Mouse (Mus musculus): ENCODE data around the gene Eml6. TPM values are rescaled to one million over a fixed set of nuclear protein-coding genes. Genes with fewer than 3 reads are reported as not detected.

The Eml6 gene
- polyA plus RNA-seq, 1 experiment: 0.19 TPM

DNA sequence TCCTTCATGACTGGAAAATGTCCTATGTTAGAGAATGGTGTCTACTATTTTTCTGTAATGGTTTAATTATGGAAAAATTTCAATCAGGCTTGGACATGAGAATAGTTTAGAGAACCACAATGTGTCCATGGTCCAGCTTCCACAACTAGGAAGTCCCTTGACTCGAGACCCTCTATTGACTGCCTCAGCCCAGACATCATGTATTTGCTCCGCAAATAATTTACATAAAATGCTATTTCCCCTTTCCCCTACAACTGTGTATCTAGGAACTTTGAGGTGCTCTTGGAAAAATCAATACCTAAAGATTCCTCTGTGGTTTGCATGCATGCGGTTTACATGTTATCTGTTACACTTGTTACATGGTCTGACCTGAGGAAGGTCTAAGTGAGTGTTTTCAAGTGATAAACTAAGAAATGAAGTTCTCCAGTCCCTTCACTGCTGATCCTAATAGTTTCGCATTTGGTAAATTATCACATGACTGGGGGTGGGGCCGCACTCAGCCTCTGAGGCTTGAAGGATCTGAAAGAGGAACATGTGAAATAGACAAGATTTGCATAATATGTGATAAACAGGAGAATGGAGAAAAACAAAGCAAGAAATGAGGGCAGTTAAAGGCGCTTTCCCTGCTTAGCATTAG is 239.1 kb downstream of the Eml6 start:
- no peak for TF ChIP-seq CEBPB (IDR thresholded peaks at IDR 0.05; ENCODE audit: low read depth)
- no peak for TF ChIP-seq MAX (IDR thresholded peaks at IDR 0.05)
- TF ChIP-seq USF1 (IDR thresholded peaks at IDR 0.05; ENCODE audit: low read depth): no peak
- TF ChIP-seq MYOG (IDR thresholded peaks at IDR 0.05; ENCODE audit: control insufficient read depth, extremely low read depth, insufficient read length): no peak
- TF ChIP-seq CTCF (IDR thresholded peaks at IDR 0.05; ENCODE audit: control insufficient read depth, insufficient read depth, insufficient read length): no peak
- no peak for TF ChIP-seq FOSL1 (IDR thresholded peaks at IDR 0.05; ENCODE audit: insufficient read depth, low read length, poor library complexity, severe bottlenecking)
- no peak for TF ChIP-seq MYOD1 (IDR thresholded peaks at IDR 0.05; ENCODE audit: control insufficient read depth, insufficient read length, low read depth)
- Histone ChIP-seq H3K27me3 (ENCODE audit: control insufficient read depth, insufficient read depth, insufficient read length) (no peaks in the 10 kb centered on the region), H3K36me3 (ENCODE audit: control insufficient read depth, insufficient read depth) (no peaks in the 10 kb centered on the region), H3ac (ENCODE audit: control insufficient read depth, insufficient read length, low read depth) (no peak overlapping the region), H3K79me3 (ENCODE audit: low read depth) (no peaks in the 10 kb centered on the region), H3K4me3 (ENCODE audit: insufficient read depth, poor library complexity, severe bottlenecking) (no peak overlapping the region), H3K79me2 (ENCODE audit: control insufficient read depth, insufficient read depth) (no peaks in the 10 kb centered on the region)

DNA sequence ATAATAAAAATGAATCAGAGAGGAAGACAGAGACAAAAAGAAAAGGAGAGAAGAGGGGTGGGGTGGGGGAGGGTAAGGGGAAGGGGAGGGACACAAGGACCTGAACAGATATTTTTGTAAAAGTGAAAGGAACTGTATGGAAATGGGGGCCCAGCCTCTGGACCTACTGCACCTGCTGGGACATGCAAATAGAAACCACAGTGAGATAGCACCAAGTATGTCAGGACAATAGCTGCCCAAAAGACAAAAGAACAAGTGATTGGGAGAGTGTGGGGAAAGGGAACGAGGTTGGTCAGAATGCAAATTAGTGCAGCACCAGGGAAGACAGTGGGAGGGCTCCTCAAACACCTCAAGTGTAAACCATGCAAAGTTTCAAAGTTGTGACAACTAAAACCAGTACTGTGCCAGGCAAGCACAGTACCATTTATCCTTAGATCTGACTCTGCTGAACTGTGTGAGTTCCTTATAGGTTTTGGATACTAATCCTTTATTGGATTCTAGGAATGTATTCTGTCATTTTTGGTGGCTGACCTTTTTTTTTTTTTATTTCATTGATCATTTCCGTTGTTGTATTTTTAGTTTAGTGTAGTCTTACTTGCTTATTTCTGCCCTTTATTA is 246.3 kb downstream of the Eml6 start:
- no peak overlapping the region for H3K4me3 ChIP-seq (ENCODE audit: insufficient read depth, poor library complexity, severe bottlenecking)
- no peak for TF ChIP-seq CTCF (IDR thresholded peaks at IDR 0.05; ENCODE audit: control insufficient read depth, insufficient read depth, insufficient read length)
- TF ChIP-seq FOSL1 (IDR thresholded peaks at IDR 0.05; ENCODE audit: insufficient read depth, low read length, poor library complexity, severe bottlenecking): no peak
- no peak for TF ChIP-seq MAX (IDR thresholded peaks at IDR 0.05)
- no peak for TF ChIP-seq MYOD1 (IDR thresholded peaks at IDR 0.05; ENCODE audit: control insufficient read depth, insufficient read length, low read depth)
- TF ChIP-seq CEBPB (IDR thresholded peaks at IDR 0.05; ENCODE audit: low read depth): no peak
- TF ChIP-seq USF1 (IDR thresholded peaks at IDR 0.05; ENCODE audit: low read depth): no peak
- TF ChIP-seq MYOG (IDR thresholded peaks at IDR 0.05; ENCODE audit: control insufficient read depth, extremely low read depth, insufficient read length): no peak
- H3K79me2 ChIP-seq (ENCODE audit: control insufficient read depth, insufficient read depth): no peaks in the 10 kb centered on the region
- H3K79me3 ChIP-seq (ENCODE audit: low read depth): no peaks in the 10 kb centered on the region
- no peak overlapping the region for H3ac ChIP-seq (ENCODE audit: control insufficient read depth, insufficient read length, low read depth)
- no peaks in the 10 kb centered on the region for H3K36me3 ChIP-seq (ENCODE audit: control insufficient read depth, insufficient read depth)
- no peaks in the 10 kb centered on the region for H3K27me3 ChIP-seq (ENCODE audit: control insufficient read depth, insufficient read depth, insufficient read length)

DNA sequence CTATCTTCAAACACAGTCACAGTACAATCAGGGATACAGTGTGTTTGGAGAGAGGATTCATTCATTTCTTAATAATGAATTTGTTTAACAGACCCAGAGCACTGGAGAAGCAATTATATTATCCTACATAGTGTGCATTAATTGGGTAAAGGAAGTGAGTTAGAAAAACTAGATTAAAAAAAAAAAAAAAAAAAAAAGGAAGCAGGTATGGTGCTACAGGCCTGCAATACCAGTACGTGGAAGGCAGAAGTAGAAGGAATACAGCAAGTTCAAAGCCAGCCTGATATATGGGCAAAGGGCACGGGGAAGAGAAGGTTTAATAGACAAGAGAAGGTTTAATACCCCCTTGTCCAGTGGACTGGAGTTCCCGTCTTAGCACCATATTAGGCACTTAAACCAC is 246.9 kb downstream of the Eml6 start:
- Histone ChIP-seq H3K79me2 (ENCODE audit: control insufficient read depth, insufficient read depth) (no peaks in the 10 kb centered on the region), H3K27me3 (ENCODE audit: control insufficient read depth, insufficient read depth, insufficient read length) (no peaks in the 10 kb centered on the region), H3K79me3 (ENCODE audit: low read depth) (no peaks in the 10 kb centered on the region), H3ac (ENCODE audit: control insufficient read depth, insufficient read length, low read depth) (no peak overlapping the region), H3K4me3 (ENCODE audit: insufficient read depth, poor library complexity, severe bottlenecking) (no peak overlapping the region), H3K36me3 (ENCODE audit: control insufficient read depth, insufficient read depth) (no peaks in the 10 kb centered on the region)
- no peak for TF ChIP-seq CTCF (IDR thresholded peaks at IDR 0.05; ENCODE audit: control insufficient read depth, insufficient read depth, insufficient read length)
- no peak for TF ChIP-seq MYOG (IDR thresholded peaks at IDR 0.05; ENCODE audit: control insufficient read depth, extremely low read depth, insufficient read length)
- no peak for TF ChIP-seq MAX (IDR thresholded peaks at IDR 0.05)
- no peak for TF ChIP-seq USF1 (IDR thresholded peaks at IDR 0.05; ENCODE audit: low read depth)
- no peak for TF ChIP-seq CEBPB (IDR thresholded peaks at IDR 0.05; ENCODE audit: low read depth)
- TF ChIP-seq FOSL1 (IDR thresholded peaks at IDR 0.05; ENCODE audit: insufficient read depth, low read length, poor library complexity, severe bottlenecking): no peak
- TF ChIP-seq MYOD1 (IDR thresholded peaks at IDR 0.05; ENCODE audit: control insufficient read depth, insufficient read length, low read depth): no peak

DNA sequence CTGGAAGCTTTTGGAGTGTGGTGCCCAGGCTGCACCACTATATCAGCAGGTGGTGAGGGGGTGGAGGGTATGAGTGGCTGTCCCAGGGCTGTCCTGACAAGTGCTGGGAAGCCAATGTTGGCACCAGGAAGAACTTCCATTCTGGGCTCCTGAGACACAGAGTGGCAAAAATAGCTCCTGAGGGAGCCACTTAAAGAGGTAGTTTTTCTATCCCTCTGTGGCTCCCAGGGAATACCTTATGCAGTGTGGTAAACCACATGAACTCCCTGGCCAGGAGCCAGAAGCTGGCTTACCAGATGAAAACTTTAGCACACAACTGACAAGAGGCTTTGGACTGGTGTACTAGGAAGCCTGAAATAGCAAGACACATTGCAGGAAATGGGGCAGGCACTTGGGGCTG is 247.9 kb downstream of the Eml6 start:
- no peaks in the 10 kb centered on the region for H3K36me3 ChIP-seq (ENCODE audit: control insufficient read depth, insufficient read depth)
- no peak overlapping the region for H3ac ChIP-seq (ENCODE audit: control insufficient read depth, insufficient read length, low read depth)
- H3K4me3 ChIP-seq (ENCODE audit: insufficient read depth, poor library complexity, severe bottlenecking): no peak overlapping the region
- no peaks in the 10 kb centered on the region for H3K79me3 ChIP-seq (ENCODE audit: low read depth)
- H3K79me2 ChIP-seq (ENCODE audit: control insufficient read depth, insufficient read depth): no peaks in the 10 kb centered on the region
- TF ChIP-seq MYOD1 (IDR thresholded peaks at IDR 0.05; ENCODE audit: control insufficient read depth, insufficient read length, low read depth) (no peak), FOSL1 (IDR thresholded peaks at IDR 0.05; ENCODE audit: insufficient read depth, low read length, poor library complexity, severe bottlenecking) (no peak), CTCF (IDR thresholded peaks at IDR 0.05; ENCODE audit: control insufficient read depth, insufficient read depth, insufficient read length) (no peak), USF1 (IDR thresholded peaks at IDR 0.05; ENCODE audit: low read depth) (no peak), CEBPB (IDR thresholded peaks at IDR 0.05; ENCODE audit: low read depth) (no peak), MYOG (IDR thresholded peaks at IDR 0.05; ENCODE audit: control insufficient read depth, extremely low read depth, insufficient read length) (no peak), MAX (IDR thresholded peaks at IDR 0.05) (no peak)
- no peaks in the 10 kb centered on the region for H3K27me3 ChIP-seq (ENCODE audit: control insufficient read depth, insufficient read depth, insufficient read length)

DNA sequence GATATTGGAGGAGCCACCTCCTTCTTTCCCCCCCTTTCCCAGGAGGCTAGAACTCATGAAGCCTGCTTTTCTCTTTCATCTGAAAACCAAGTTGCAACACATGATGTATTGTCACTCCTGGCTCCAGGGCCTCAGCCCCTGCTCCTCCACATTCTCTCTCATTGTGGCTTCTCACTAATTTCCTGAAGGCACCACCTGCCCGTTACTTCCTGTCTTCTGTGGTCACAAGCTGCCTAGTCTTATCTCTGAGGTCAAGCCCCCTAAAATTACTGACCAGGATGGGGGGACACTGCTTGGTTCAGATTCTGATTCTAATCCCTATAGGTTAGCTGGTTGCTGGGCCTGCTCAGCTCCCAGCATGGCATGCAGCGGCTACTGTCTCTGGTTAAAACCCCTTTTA is 251.1 kb downstream of the Eml6 start:
- H3ac ChIP-seq (ENCODE audit: control insufficient read depth, insufficient read length, low read depth): no peak overlapping the region
- no peaks in the 10 kb centered on the region for H3K27me3 ChIP-seq (ENCODE audit: control insufficient read depth, insufficient read depth, insufficient read length)
- H3K79me2 ChIP-seq (ENCODE audit: control insufficient read depth, insufficient read depth): no peaks in the 10 kb centered on the region

More for the DNA sequence above, 251.1 kb downstream of the Eml6 start:
- no peaks in the 10 kb centered on the region for H3K36me3 ChIP-seq (ENCODE audit: control insufficient read depth, insufficient read depth)
- no peaks in the 10 kb centered on the region for H3K79me3 ChIP-seq (ENCODE audit: low read depth)
- TF ChIP-seq FOSL1 (IDR thresholded peaks at IDR 0.05; ENCODE audit: insufficient read depth, low read length, poor library complexity, severe bottlenecking): no peak
- TF ChIP-seq MYOD1 (IDR thresholded peaks at IDR 0.05; ENCODE audit: control insufficient read depth, insufficient read length, low read depth): no peak
- TF ChIP-seq MYOG (IDR thresholded peaks at IDR 0.05; ENCODE audit: control insufficient read depth, extremely low read depth, insufficient read length): no peak
- TF ChIP-seq MAX (IDR thresholded peaks at IDR 0.05): no peak
- TF ChIP-seq USF1 (IDR thresholded peaks at IDR 0.05; ENCODE audit: low read depth): no peak
- no peak for TF ChIP-seq CEBPB (IDR thresholded peaks at IDR 0.05; ENCODE audit: low read depth)
- no peak for TF ChIP-seq CTCF (IDR thresholded peaks at IDR 0.05; ENCODE audit: control insufficient read depth, insufficient read depth, insufficient read length)
- no peak overlapping the region for H3K4me3 ChIP-seq (ENCODE audit: insufficient read depth, poor library complexity, severe bottlenecking)
